Mouse (Mus musculus): ENCODE data around the gene Olfr826. TPM values are rescaled to one million over a fixed set of nuclear protein-coding genes. Genes with fewer than 3 reads are reported as not detected.
"Not testable (repeated sequence)": the region's sequence is repeated elsewhere in the genome, so short reads cannot be mapped to it uniquely, and the experiment has no call there.

Olfr826 gene
- total and polyA plus RNA-seq, 2 experiments from 2014 or later: not detected

- Histone ChIP-seq H3K36me3 (ENCODE audit: insufficient read depth, low read length) (no peaks in the 10 kb centered on the region), H3K27me3 (ENCODE audit: insufficient read depth, low read length) (no peaks in the 10 kb centered on the region), H3K9me3 (ENCODE audit: low read length) (no peaks in the 10 kb centered on the region), H3K4me2 (ENCODE audit: low read depth, low read length, poor library complexity, severe bottlenecking) (no peak within 1 kb of the TSS), H3K4me1 (ENCODE audit: insufficient read depth, low read length) (no peaks in the 10 kb centered on the region), H3K27ac (ENCODE audit: low read depth, low read length) (no peak within 1 kb of the TSS), H3K9ac (replicated peaks; ENCODE audit: low read length, poor library complexity, severe bottlenecking) (no peak within 1 kb of the TSS), H3K4me3 (ENCODE audit: low read depth, low read length) (no peak within 1 kb of the TSS)
- DNase-seq (ENCODE audit: low spot score): no peak
- ATAC-seq (ENCODE audit: low FRiP score): no peak
- no peak for TF ChIP-seq CTCF (IDR thresholded peaks at IDR 0.05)
Observed at GRCm38 (mm10) chr10:130166666-130167065, 17.3 kb downstream of the Olfr826 start, which contains the start of gene Olfr825. Olfr825 (minus strand) TSS chr10:130166766.

- Histone ChIP-seq H3K27me3 (ENCODE audit: insufficient read depth, low read length) (no peaks in the 10 kb centered on the region), H3K9ac (replicated peaks; ENCODE audit: low read length, poor library complexity, severe bottlenecking) (no peak overlapping the region), H3K27ac (ENCODE audit: low read depth, low read length) (no peak overlapping the region), H3K36me3 (ENCODE audit: insufficient read depth, low read length) (no peaks in the 10 kb centered on the region), H3K4me3 (ENCODE audit: low read depth, low read length) (no peak overlapping the region), H3K4me1 (ENCODE audit: insufficient read depth, low read length) (no peaks in the 10 kb centered on the region), H3K4me2 (ENCODE audit: low read depth, low read length, poor library complexity, severe bottlenecking) (no peak overlapping the region), H3K9me3 (ENCODE audit: low read length) (no peaks in the 10 kb centered on the region)
- no peak for TF ChIP-seq CTCF (IDR thresholded peaks at IDR 0.05)
- no peak for DNase-seq (ENCODE audit: low spot score)
- ATAC-seq (ENCODE audit: low FRiP score): no peak
Observed at GRCm38 (mm10) chr10:130165196-130165595, 18.8 kb downstream of the Olfr826 start.

GRCm38 (mm10) chr10:130144121-130144520, 39.9 kb downstream of the Olfr826 start:
- WGBS: 85% methylated on average over 5 of the region's 5 CpGs

GRCm38 (mm10) chr10:130142481-130142880, 41.5 kb downstream of the Olfr826 start:
- not testable (repeated sequence) for H3K4me1 ChIP-seq (ENCODE audit: insufficient read depth, low read length); H3K9me3 ChIP-seq (ENCODE audit: low read length); ATAC-seq (ENCODE audit: low FRiP score); H3K27me3 ChIP-seq (ENCODE audit: insufficient read depth, low read length); H3K36me3 ChIP-seq (ENCODE audit: insufficient read depth, low read length); H3K4me3 ChIP-seq (ENCODE audit: low read depth, low read length); DNase-seq (ENCODE audit: low spot score); H3K27ac ChIP-seq (ENCODE audit: low read depth, low read length); H3K9ac ChIP-seq (replicated peaks; ENCODE audit: low read length, poor library complexity, severe bottlenecking); H3K4me2 ChIP-seq (ENCODE audit: low read depth, low read length, poor library complexity, severe bottlenecking)
- WGBS: 90% methylated on average over 5 of the region's 5 CpGs

More at GRCm38 (mm10) chr10:130144121-130144520, 39.9 kb downstream of the Olfr826 start:
- no peak overlapping the region for H3K9ac ChIP-seq (replicated peaks; ENCODE audit: low read length, poor library complexity, severe bottlenecking)
- no peak for TF ChIP-seq CTCF (IDR thresholded peaks at IDR 0.05)
- no peak overlapping the region for H3K4me2 ChIP-seq (ENCODE audit: low read depth, low read length, poor library complexity, severe bottlenecking)
- no peaks in the 10 kb centered on the region for H3K27me3 ChIP-seq (ENCODE audit: insufficient read depth, low read length)
- H3K36me3 ChIP-seq (ENCODE audit: insufficient read depth, low read length): no peaks in the 10 kb centered on the region
- no peaks in the 10 kb centered on the region for H3K9me3 ChIP-seq (ENCODE audit: low read length)
- H3K4me3 ChIP-seq (ENCODE audit: low read depth, low read length): no peak overlapping the region
- H3K4me1 ChIP-seq (ENCODE audit: insufficient read depth, low read length): no peaks in the 10 kb centered on the region
- no peak for DNase-seq (ENCODE audit: low spot score)
- ATAC-seq (ENCODE audit: low FRiP score): no peak
- H3K27ac ChIP-seq (ENCODE audit: low read depth, low read length): no peak overlapping the region

GRCm38 (mm10) chr10:130134811-130135210, 49.2 kb downstream of the Olfr826 start:
- Histone ChIP-seq H3K4me1 (ENCODE audit: insufficient read depth, low read length) (no peaks in the 10 kb centered on the region), H3K36me3 (ENCODE audit: insufficient read depth, low read length) (no peaks in the 10 kb centered on the region), H3K4me2 (ENCODE audit: low read depth, low read length, poor library complexity, severe bottlenecking) (no peak overlapping the region), H3K9ac (replicated peaks; ENCODE audit: low read length, poor library complexity, severe bottlenecking) (no peak overlapping the region), H3K4me3 (ENCODE audit: low read depth, low read length) (no peak overlapping the region), H3K27ac (ENCODE audit: low read depth, low read length) (no peak overlapping the region), H3K27me3 (ENCODE audit: insufficient read depth, low read length) (no peaks in the 10 kb centered on the region), H3K9me3 (ENCODE audit: low read length) (no peaks in the 10 kb centered on the region)
- no peak for TF ChIP-seq CTCF (IDR thresholded peaks at IDR 0.05)
- DNase-seq (ENCODE audit: low spot score) (no peak), ATAC-seq (ENCODE audit: low FRiP score) (no peak)

GRCm38 (mm10) chr10:130129900-130130299, 54.1 kb downstream of the Olfr826 start, which contains the start of gene Olfr824:
Olfr824 (minus strand) TSS chr10:130130000.
- H3K4me1 ChIP-seq (ENCODE audit: insufficient read depth, low read length); H3K9ac ChIP-seq (replicated peaks; ENCODE audit: low read length, poor library complexity, severe bottlenecking); H3K9me3 ChIP-seq (ENCODE audit: low read length); ATAC-seq (ENCODE audit: low FRiP score); H3K27me3 ChIP-seq (ENCODE audit: insufficient read depth, low read length); H3K4me2 ChIP-seq (ENCODE audit: low read depth, low read length, poor library complexity, severe bottlenecking); H3K36me3 ChIP-seq (ENCODE audit: insufficient read depth, low read length); DNase-seq (ENCODE audit: low spot score); H3K27ac ChIP-seq (ENCODE audit: low read depth, low read length); H3K4me3 ChIP-seq (ENCODE audit: low read depth, low read length): not testable (repeated sequence)

Other genes with a start within 250 kb of the Olfr826 start
- not detected in 2 replicates for gene Olfr818, start 235.1 kb downstream of the Olfr826 start, total RNA-seq (2014; rRNA removed)
- gene Olfr818, start 235.1 kb downstream of the Olfr826 start, polyA plus RNA-seq (2015; fragmentation: Nextera tagmentation; extraction: Ambion mirVana): not detected in 2 replicates
- gene Olfr819, start 216.9 kb downstream of the Olfr826 start, total RNA-seq (2014; rRNA removed): not detected in 2 replicates
- gene Olfr819, start 216.9 kb downstream of the Olfr826 start, polyA plus RNA-seq (2015; fragmentation: Nextera tagmentation; extraction: Ambion mirVana): not detected in 2 replicates
- gene Olfr247, start 208.0 kb downstream of the Olfr826 start, total RNA-seq (2014; rRNA removed): not detected in 2 replicates
- not detected in 2 replicates for gene Olfr247, start 208.0 kb downstream of the Olfr826 start, polyA plus RNA-seq (2015; fragmentation: Nextera tagmentation; extraction: Ambion mirVana)
- not detected in 2 replicates for gene Gm10310, start 199.1 kb downstream of the Olfr826 start, total RNA-seq (2014; rRNA removed)
- not detected in 2 replicates for gene Gm10310, start 199.1 kb downstream of the Olfr826 start, polyA plus RNA-seq (2015; fragmentation: Nextera tagmentation; extraction: Ambion mirVana)
- not detected in 2 replicates for gene Olfr820, start 171.6 kb downstream of the Olfr826 start, total RNA-seq (2014; rRNA removed)
- gene Olfr820, start 171.6 kb downstream of the Olfr826 start, polyA plus RNA-seq (2015; fragmentation: Nextera tagmentation; extraction: Ambion mirVana): not detected in 2 replicates
- not detected in 2 replicates for gene Olfr821, start 153.8 kb downstream of the Olfr826 start, total RNA-seq (2014; rRNA removed)
- not detected in 2 replicates for gene Olfr821, start 153.8 kb downstream of the Olfr826 start, polyA plus RNA-seq (2015; fragmentation: Nextera tagmentation; extraction: Ambion mirVana)
- gene Olfr822, start 113.0 kb downstream of the Olfr826 start, total RNA-seq (2014; rRNA removed): not detected in 2 replicates
- gene Olfr822, start 113.0 kb downstream of the Olfr826 start, polyA plus RNA-seq (2015; fragmentation: Nextera tagmentation; extraction: Ambion mirVana): not detected in 2 replicates
- gene Olfr823, start 68.8 kb downstream of the Olfr826 start, total RNA-seq (2014; rRNA removed): not detected in 2 replicates
- gene Olfr823, start 68.8 kb downstream of the Olfr826 start, polyA plus RNA-seq (2015; fragmentation: Nextera tagmentation; extraction: Ambion mirVana): not detected in 2 replicates
- gene Olfr824, start 54.2 kb downstream of the Olfr826 start, total RNA-seq (2014; rRNA removed): not detected in 2 replicates
- gene Olfr824, start 54.2 kb downstream of the Olfr826 start, polyA plus RNA-seq (2015; fragmentation: Nextera tagmentation; extraction: Ambion mirVana): not detected in 2 replicates
- not detected in 2 replicates for gene Olfr825, start 17.4 kb downstream of the Olfr826 start, total RNA-seq (2014; rRNA removed)
- gene Olfr825, start 17.4 kb downstream of the Olfr826 start, polyA plus RNA-seq (2015; fragmentation: Nextera tagmentation; extraction: Ambion mirVana): not detected in 2 replicates
- gene Olfr827, start 30.2 kb upstream of the Olfr826 start, total RNA-seq (2014; rRNA removed): not detected in 2 replicates
- not detected in 2 replicates for gene Olfr827, start 30.2 kb upstream of the Olfr826 start, polyA plus RNA-seq (2015; fragmentation: Nextera tagmentation; extraction: Ambion mirVana)
- gene Neurod4, start 96.1 kb upstream of the Olfr826 start, total RNA-seq (2014; rRNA removed): 0.47 and 0.77 TPM in 2 replicates
- gene Neurod4, start 96.1 kb upstream of the Olfr826 start, polyA plus RNA-seq (2015; fragmentation: Nextera tagmentation; extraction: Ambion mirVana): 0.12 and 0.52 TPM in 2 replicates
- gene Tespa1, start 138.7 kb upstream of the Olfr826 start, total RNA-seq (2014; rRNA removed): not detected in 2 replicates
- gene Tespa1, start 138.7 kb upstream of the Olfr826 start, polyA plus RNA-seq (2015; fragmentation: Nextera tagmentation; extraction: Ambion mirVana): not detected in 2 replicates
- gene Vmn2r84, start 210.1 kb upstream of the Olfr826 start, total RNA-seq (2014; rRNA removed): 0.05 and 0.28 TPM in 2 replicates
- gene Vmn2r84, start 210.1 kb upstream of the Olfr826 start, polyA plus RNA-seq (2015; fragmentation: Nextera tagmentation; extraction: Ambion mirVana): 0.02 TPM in 1 of 2 replicates, not detected in the other
- gene Vmn2r85, start 245.5 kb upstream of the Olfr826 start, total RNA-seq (2014; rRNA removed): 0.16 and 0.47 TPM in 2 replicates
- gene Vmn2r85, start 245.5 kb upstream of the Olfr826 start, polyA plus RNA-seq (2015; fragmentation: Nextera tagmentation; extraction: Ambion mirVana): 0.02 and 0.04 TPM in 2 replicates